Mouse (Mus musculus) spleen, adult 2 months (tissue): ENCODE data around the gene Cntn4. TPM values are rescaled to one million over a fixed set of nuclear protein-coding genes. Genes with fewer than 3 reads are reported as not detected.

Experiments
- DNase-seq, 2 experiments: peaks; one replicate each; pipeline versions ENCODE4 v3.0.0 to v3.0.0-alpha.2; 2012 to 2021; ENCODE audit warnings: low spot score in 2 of 2, low read depth in 1 of 2
- H3K27ac ChIP-seq: fragments of 200-500 bp; 2 replicates; pipeline ENCODE4 v1.5.1; 2012; ENCODE audit warnings: low read length, inconsistent platforms; ENCODE audit not compliant: insufficient read depth
- H3K27me3 ChIP-seq: fragments of 200-500 bp; 2 replicates; pipeline ENCODE4 v1.6.1; 2012; ENCODE audit warnings: mild to moderate bottlenecking, moderate library complexity, low read length, inconsistent platforms; ENCODE audit not compliant: control insufficient read depth, insufficient read depth
- H3K36me3 ChIP-seq: fragments of 200-500 bp; 2 replicates; pipeline ENCODE4 v1.6.1; 2012; ENCODE audit warnings: mild to moderate bottlenecking, low read length, inconsistent platforms; ENCODE audit not compliant: control insufficient read depth, insufficient read depth
- H3K4me1 ChIP-seq: fragments of 200-500 bp; 2 replicates; pipeline ENCODE4 v1.6.1; 2011; ENCODE audit warnings: inconsistent platforms; ENCODE audit not compliant: control insufficient read depth, insufficient read depth, insufficient read length
- H3K4me3 ChIP-seq: fragments of 200-500 bp; 2 replicates; pipeline ENCODE4 v1.5.1; 2011; ENCODE audit warnings: mild to moderate bottlenecking, inconsistent platforms; ENCODE audit not compliant: insufficient read depth, insufficient read length; ENCODE audit errors: extremely low read depth
- CTCF ChIP-seq: fragments of 200-500 bp; IDR thresholded peaks from 2 replicates; pipeline ENCODE4 v1.5.1; 2011; ENCODE audit warnings: mild to moderate bottlenecking, inconsistent platforms; ENCODE audit not compliant: insufficient read depth, insufficient read length, insufficient replicate concordance; ENCODE audit errors: extremely low read depth
- POLR2A ChIP-seq: fragments of 200-500 bp; IDR thresholded peaks from 2 replicates; pipeline ENCODE4 v1.6.1; 2011; ENCODE audit warnings: low read depth, low read length, inconsistent platforms
- WGBS: fragments of 180-500 bp; shearing (Covaris S2); methylation state at CpG from one replicate; pipeline ENCODE4 v1.1.7; 2018; 5-methylcytosine and 5-hydroxymethylcytosine counted together
- polyA plus RNA-seq: library from polyadenylated mRNA; depleted of rRNA; stranded (reverse); fragments of >200 nt; gene quantifications from 2 replicates; pipeline ENCODE4 v1.2.3, GENCODE M21; 2012

The Cntn4 gene
- polyA plus RNA-seq, 1 experiment = not detected

DNA sequence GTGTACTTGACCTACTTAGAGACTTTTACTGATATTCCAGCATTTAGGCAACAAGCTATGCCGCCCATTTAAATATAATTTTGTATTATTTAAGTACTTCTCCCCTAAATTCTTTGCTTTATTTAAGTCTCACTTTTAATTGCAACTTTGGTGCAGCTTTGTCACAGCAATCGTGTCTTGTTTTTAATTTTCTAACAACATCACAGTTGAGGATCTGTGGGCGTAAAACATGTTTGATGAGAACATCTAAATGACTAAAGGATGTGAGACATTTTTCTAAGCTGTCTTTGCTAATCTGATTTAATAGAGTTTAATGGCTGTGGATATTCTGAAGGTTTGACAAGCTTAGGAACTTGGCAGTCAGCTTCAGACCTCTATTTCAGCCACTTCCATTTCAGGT lies 818.8 kb downstream of the Cntn4 start:
- 77% methylated on average over 3 of the region's 3 CpGs for WGBS
- no peaks in the 10 kb centered on the region for H3K4me1 ChIP-seq
- TF ChIP-seq POLR2A (no peak), CTCF (no peak)
- no peaks in the 10 kb centered on the region for H3K36me3 ChIP-seq
- H3K27me3 ChIP-seq = no peaks in the 10 kb centered on the region
- H3K27ac ChIP-seq = no peak overlapping the region
- H3K4me3 ChIP-seq = no peak overlapping the region
- no peak for DNase-seq

DNA sequence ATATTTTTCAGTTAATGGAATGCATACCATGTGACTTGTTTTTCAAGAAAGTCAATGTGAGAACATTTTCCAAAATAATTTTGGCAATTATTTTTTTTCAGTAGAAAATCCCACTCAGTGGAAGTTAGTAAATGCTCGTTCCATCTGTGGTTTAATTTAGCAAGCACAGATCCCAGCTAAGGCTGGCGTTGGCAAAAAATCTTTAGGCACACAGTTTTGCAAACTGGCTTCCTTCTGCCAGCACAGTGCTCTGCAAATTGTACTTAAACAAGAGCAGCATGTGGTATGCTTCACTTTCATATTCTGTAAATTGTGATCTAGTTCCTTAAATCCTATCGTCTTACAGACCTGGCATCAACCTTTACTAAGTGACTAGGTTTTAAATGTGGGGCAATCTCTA lies 821.7 kb downstream of the Cntn4 start:
- DNase-seq = no peak
- H3K27ac ChIP-seq = no peak overlapping the region
- H3K4me3 ChIP-seq = no peak overlapping the region
- WGBS = 87% methylated on average over 3 of the region's 3 CpGs
- no peaks in the 10 kb centered on the region for H3K27me3 ChIP-seq
- H3K36me3 ChIP-seq = no peaks in the 10 kb centered on the region
- no peak for TF ChIP-seq POLR2A
- TF ChIP-seq CTCF = no peak
- no peaks in the 10 kb centered on the region for H3K4me1 ChIP-seq

DNA sequence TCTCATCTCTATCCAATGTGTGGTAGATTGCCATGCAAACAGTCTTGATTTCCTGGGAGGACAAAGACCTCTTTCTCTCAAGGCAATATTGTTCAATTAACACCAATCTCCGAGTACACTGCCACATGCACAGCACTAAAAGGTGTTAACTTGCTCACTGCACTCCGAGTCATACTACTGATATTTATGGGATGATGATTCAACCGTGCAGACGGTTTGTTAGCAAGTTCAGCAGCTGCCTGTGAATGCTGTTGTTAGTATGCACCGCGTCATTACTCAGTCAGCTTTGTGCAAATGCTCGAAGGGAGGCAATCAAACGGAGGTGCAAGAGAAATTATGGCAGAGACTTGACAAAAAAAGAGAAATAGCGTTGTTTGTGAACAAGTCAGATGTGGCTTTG lies 826.5 kb downstream of the Cntn4 start:
- WGBS = 84% methylated on average over 9 of the region's 9 CpGs
- H3K4me3 ChIP-seq = no peak overlapping the region
- no peaks in the 10 kb centered on the region for H3K36me3 ChIP-seq
- no peaks in the 10 kb centered on the region for H3K4me1 ChIP-seq
- H3K27ac ChIP-seq = no peak overlapping the region
- no peak for DNase-seq
- no peaks in the 10 kb centered on the region for H3K27me3 ChIP-seq
- TF ChIP-seq POLR2A (no peak), CTCF (no peak)

DNA sequence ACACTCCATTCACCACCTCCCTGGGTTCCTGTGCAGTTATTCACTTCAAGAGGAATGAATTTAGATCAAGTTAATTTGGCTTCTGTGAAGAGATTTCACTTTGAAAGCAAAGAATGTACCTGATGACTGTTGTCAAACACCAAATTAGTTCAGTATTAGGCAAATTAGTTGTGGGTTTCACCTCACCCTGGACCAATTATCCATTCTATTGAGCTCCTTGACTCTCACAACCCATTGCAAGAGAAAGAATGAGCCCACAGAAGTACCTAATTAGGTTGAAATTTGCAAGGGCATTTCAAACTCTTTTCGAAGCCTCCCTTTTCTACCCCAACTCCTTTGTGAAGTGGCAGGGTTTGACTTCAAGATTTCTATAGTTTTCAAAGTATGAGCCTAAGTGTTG lies 842.9 kb downstream of the Cntn4 start:
- no peaks in the 10 kb centered on the region for H3K27me3 ChIP-seq
- no peak overlapping the region for H3K4me3 ChIP-seq
- no peak overlapping the region for H3K27ac ChIP-seq
- no peaks in the 10 kb centered on the region for H3K36me3 ChIP-seq
- TF ChIP-seq POLR2A = no peak
- TF ChIP-seq CTCF = no peak
- no peaks in the 10 kb centered on the region for H3K4me1 ChIP-seq
- DNase-seq = no peak
- WGBS = 71% methylated on average over 1 of the region's 1 CpGs

DNA sequence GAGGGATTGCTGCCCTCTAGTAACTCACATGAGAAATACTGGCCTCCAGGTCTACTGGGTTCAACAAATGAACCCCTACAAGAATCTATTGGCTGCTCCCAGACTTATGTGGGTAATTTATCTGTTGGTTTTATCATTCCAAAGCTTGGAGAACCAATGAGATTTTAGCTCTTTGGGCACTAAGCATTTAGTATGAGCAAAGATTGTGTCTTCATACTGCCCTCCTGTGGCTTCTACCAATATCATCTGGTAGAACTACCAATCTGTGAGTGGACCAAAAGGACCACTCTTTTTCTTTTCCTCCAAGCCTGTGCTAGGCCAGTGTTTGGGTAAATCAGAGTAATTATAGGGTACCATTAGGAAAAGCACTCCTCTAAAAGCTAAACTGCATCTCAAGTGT lies 866.0 kb downstream of the Cntn4 start:
- H3K27me3 ChIP-seq = no peaks in the 10 kb centered on the region
- TF ChIP-seq CTCF = no peak
- TF ChIP-seq POLR2A = no peak
- H3K4me1 ChIP-seq = no peaks in the 10 kb centered on the region
- H3K27ac ChIP-seq = no peak overlapping the region
- H3K4me3 ChIP-seq = no peak overlapping the region
- no peak for DNase-seq
- no peaks in the 10 kb centered on the region for H3K36me3 ChIP-seq

DNA sequence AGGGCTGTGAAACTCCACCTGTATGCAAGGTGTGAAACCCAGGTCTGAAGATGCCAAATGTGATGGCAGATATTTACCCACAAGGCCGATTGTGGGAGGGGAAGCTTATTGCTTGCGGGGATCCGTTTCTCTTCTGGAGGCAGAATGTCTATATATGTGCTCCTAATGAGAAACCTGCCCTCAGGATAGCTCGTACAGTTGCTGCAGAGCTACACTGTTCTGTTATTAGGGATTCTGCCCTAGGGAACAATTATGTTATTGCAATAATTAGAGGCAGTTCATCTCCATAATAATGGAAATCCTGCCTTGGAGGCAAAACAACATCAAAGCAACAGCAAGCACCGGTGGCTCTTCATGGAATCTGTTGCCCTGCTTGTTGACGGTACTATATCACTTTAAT lies 884.2 kb downstream of the Cntn4 start:
- H3K4me1 ChIP-seq = no peaks in the 10 kb centered on the region
- H3K4me3 ChIP-seq = no peak overlapping the region
- H3K36me3 ChIP-seq = no peaks in the 10 kb centered on the region
- no peak for DNase-seq
- H3K27ac ChIP-seq = no peak overlapping the region
- WGBS = 86% methylated on average over 6 of the region's 6 CpGs
- H3K27me3 ChIP-seq = no peaks in the 10 kb centered on the region
- no peak for TF ChIP-seq POLR2A
- no peak for TF ChIP-seq CTCF

DNA sequence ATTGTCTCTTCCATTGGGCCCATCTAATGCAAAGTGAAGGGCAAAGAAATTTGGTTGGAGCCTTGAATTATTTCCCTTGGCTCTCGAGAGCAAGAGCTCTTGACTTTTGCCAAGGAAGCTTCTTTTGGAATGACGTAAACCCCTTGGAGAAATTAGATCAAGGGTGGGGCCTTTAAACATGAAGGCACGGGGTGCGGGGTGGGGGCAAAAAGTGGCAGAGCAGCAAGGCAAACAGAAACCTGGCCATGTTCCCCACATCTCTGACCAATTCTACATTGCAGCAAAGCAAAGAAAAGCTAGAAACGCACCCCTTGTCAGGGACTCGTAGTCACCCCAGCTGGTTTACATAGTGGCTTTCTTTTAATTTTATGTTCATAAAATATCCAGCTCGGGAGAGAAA lies 887.9 kb downstream of the Cntn4 start:
- H3K36me3 ChIP-seq = no peaks in the 10 kb centered on the region
- 80% methylated on average over 7 of the region's 7 CpGs for WGBS
- no peak for DNase-seq
- H3K4me1 ChIP-seq = no peaks in the 10 kb centered on the region
- H3K27me3 ChIP-seq = no peaks in the 10 kb centered on the region
- H3K4me3 ChIP-seq = no peak overlapping the region
- no peak for TF ChIP-seq POLR2A
- no peak for TF ChIP-seq CTCF
- H3K27ac ChIP-seq = no peak overlapping the region
